Mouse (Mus musculus): ENCODE data around the gene Pam16. TPM values are rescaled to one million over a fixed set of nuclear protein-coding genes. Genes with fewer than 3 reads are reported as not detected.

Gene Pam16
- polyA plus RNA-seq, 1 experiment = 94.8 TPM

GRCm38 (mm10) chr16:4661605-4662004 is 36.8 kb upstream of the Pam16 start:
- Histone ChIP-seq H3K79me2 (ENCODE audit: control insufficient read depth, insufficient read depth) (no peaks in the 10 kb centered on the region), H3ac (ENCODE audit: control insufficient read depth, insufficient read length, low read depth) (no peak overlapping the region), H3K79me3 (ENCODE audit: low read depth) (no peaks in the 10 kb centered on the region), H3K36me3 (ENCODE audit: control insufficient read depth, insufficient read depth) (peaks cover 9% of the 10 kb centered on the region), H3K27me3 (ENCODE audit: control insufficient read depth, insufficient read depth, insufficient read length) (no peaks in the 10 kb centered on the region), H3K4me3 (ENCODE audit: insufficient read depth, poor library complexity, severe bottlenecking) (no peak overlapping the region)
- TF ChIP-seq FOSL1 (IDR thresholded peaks at IDR 0.05; ENCODE audit: insufficient read depth, low read length, poor library complexity, severe bottlenecking) (no peak), CEBPB (IDR thresholded peaks at IDR 0.05; ENCODE audit: low read depth) (no peak), USF1 (IDR thresholded peaks at IDR 0.05; ENCODE audit: low read depth) (no peak), MAX (IDR thresholded peaks at IDR 0.05) (no peak), MYOG (IDR thresholded peaks at IDR 0.05; ENCODE audit: control insufficient read depth, extremely low read depth, insufficient read length) (no peak)

DNA sequence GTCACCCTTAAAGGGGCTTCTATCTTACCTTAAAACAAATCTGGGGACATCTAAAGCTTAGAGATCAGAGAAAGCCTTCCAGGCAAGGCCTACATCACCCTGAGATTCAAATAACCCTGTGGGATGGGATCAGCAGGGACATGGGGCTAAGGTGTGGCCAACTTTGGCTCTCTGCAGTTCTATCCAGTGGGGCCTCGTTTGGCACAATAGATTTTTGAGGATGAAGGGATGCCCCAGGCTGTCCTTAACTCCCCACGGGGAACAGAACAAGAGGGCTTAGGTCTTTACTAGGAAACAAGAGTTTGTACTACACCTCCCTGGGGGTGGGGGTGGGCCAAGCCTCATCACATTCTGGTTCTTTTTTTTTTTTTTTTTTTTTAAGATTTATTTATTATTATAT is 34.5 kb upstream of the Pam16 start:
- Histone ChIP-seq H3K79me2 (ENCODE audit: control insufficient read depth, insufficient read depth) (no peaks in the 10 kb centered on the region), H3ac (ENCODE audit: control insufficient read depth, insufficient read length, low read depth) (no peak overlapping the region), H3K36me3 (ENCODE audit: control insufficient read depth, insufficient read depth) (peaks cover 6% of the 10 kb centered on the region), H3K4me3 (ENCODE audit: insufficient read depth, poor library complexity, severe bottlenecking) (no peak overlapping the region), H3K27me3 (ENCODE audit: control insufficient read depth, insufficient read depth, insufficient read length) (no peaks in the 10 kb centered on the region), H3K79me3 (ENCODE audit: low read depth) (peaks cover 2% of the 10 kb centered on the region)
- TF ChIP-seq MAX (IDR thresholded peaks at IDR 0.05) (no peak), FOSL1 (IDR thresholded peaks at IDR 0.05; ENCODE audit: insufficient read depth, low read length, poor library complexity, severe bottlenecking) (no peak), CTCF (IDR thresholded peaks at IDR 0.05; ENCODE audit: control insufficient read depth, insufficient read depth, insufficient read length) (no peak), MYOG (IDR thresholded peaks at IDR 0.05; ENCODE audit: control insufficient read depth, extremely low read depth, insufficient read length) (no peak), CEBPB (IDR thresholded peaks at IDR 0.05; ENCODE audit: low read depth) (no peak), USF1 (IDR thresholded peaks at IDR 0.05; ENCODE audit: low read depth) (no peak)

DNA sequence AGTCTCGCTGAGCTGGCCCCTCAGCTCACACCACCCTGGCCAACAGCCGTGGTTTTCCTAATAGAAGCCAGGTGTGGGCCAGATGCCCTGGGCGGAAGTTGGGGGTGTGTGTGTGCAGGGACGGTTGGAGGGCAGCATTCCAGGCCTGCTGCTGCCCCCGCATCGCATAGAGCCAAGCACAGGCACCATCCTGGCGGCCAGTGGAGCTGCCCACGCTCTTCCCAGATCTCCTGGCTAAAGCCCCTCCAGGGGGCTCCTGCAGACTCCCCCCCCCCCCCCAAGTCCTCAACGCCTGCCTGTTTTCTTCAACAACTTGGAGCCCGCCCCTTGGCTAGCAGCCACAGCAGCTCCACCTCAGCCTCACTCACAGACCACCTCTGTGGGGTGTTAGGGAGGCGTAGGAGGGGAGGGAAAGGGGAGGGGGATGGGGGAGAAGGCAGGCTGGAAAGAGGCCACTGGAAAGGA is 34.0 kb upstream of the Pam16 start:
- H3K79me3 ChIP-seq (ENCODE audit: low read depth) = peaks cover 2% of the 10 kb centered on the region
- H3K27me3 ChIP-seq (ENCODE audit: control insufficient read depth, insufficient read depth, insufficient read length) = no peaks in the 10 kb centered on the region
- peaks cover 11% of the 10 kb centered on the region for H3K36me3 ChIP-seq (ENCODE audit: control insufficient read depth, insufficient read depth)
- H3ac ChIP-seq (ENCODE audit: control insufficient read depth, insufficient read length, low read depth) = no peak overlapping the region
- no peaks in the 10 kb centered on the region for H3K79me2 ChIP-seq (ENCODE audit: control insufficient read depth, insufficient read depth)
- TF ChIP-seq CEBPB (IDR thresholded peaks at IDR 0.05; ENCODE audit: low read depth) (no peak), MYOG (IDR thresholded peaks at IDR 0.05; ENCODE audit: control insufficient read depth, extremely low read depth, insufficient read length) (no peak), USF1 (IDR thresholded peaks at IDR 0.05; ENCODE audit: low read depth) (no peak), FOSL1 (IDR thresholded peaks at IDR 0.05; ENCODE audit: insufficient read depth, low read length, poor library complexity, severe bottlenecking) (no peak)
- H3K4me3 ChIP-seq (ENCODE audit: insufficient read depth, poor library complexity, severe bottlenecking) = no peak overlapping the region

DNA sequence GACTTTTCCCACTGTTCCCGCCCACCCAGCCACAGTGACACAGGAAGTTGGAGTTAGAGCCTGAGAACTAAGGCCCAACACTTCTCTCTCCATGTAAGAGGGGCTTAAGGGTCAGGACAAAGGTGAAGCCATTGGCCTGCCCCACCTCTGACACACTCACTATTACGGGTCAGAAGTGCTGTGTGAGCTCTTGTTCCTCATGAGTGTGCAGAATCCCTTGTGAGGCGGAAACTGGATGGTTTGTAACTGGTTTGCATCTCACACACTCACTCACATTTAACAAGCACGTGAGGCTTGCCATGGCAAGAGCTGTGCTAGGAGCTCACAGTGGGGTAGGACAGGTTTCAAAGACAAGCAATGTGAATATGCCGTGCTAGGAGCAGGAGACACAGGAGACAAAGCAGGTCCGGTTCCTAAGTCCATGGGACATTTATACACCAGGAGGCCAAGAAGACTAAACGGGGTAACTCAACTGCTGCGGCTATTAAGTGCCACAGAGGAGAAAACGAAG is 31.8 kb upstream of the Pam16 start:
- H3K79me3 ChIP-seq (ENCODE audit: low read depth) = peaks cover 2% of the 10 kb centered on the region
- no peak for TF ChIP-seq MYOG (IDR thresholded peaks at IDR 0.05; ENCODE audit: control insufficient read depth, extremely low read depth, insufficient read length)
- no peak for TF ChIP-seq CEBPB (IDR thresholded peaks at IDR 0.05; ENCODE audit: low read depth)
- no peak for TF ChIP-seq MYOD1 (IDR thresholded peaks at IDR 0.05; ENCODE audit: control insufficient read depth, insufficient read length, low read depth)
- TF ChIP-seq CTCF (IDR thresholded peaks at IDR 0.05; ENCODE audit: control insufficient read depth, insufficient read depth, insufficient read length) = no peak
- no peak for TF ChIP-seq USF1 (IDR thresholded peaks at IDR 0.05; ENCODE audit: low read depth)
- TF ChIP-seq FOSL1 (IDR thresholded peaks at IDR 0.05; ENCODE audit: insufficient read depth, low read length, poor library complexity, severe bottlenecking) = no peak
- no peak for TF ChIP-seq MAX (IDR thresholded peaks at IDR 0.05)
- peaks cover 12% of the 10 kb centered on the region for H3K79me2 ChIP-seq (ENCODE audit: control insufficient read depth, insufficient read depth)
- no peaks in the 10 kb centered on the region for H3K27me3 ChIP-seq (ENCODE audit: control insufficient read depth, insufficient read depth, insufficient read length)
- peaks cover 28% of the 10 kb centered on the region for H3K36me3 ChIP-seq (ENCODE audit: control insufficient read depth, insufficient read depth)
- no peak overlapping the region for H3K4me3 ChIP-seq (ENCODE audit: insufficient read depth, poor library complexity, severe bottlenecking)
- H3ac ChIP-seq (ENCODE audit: control insufficient read depth, insufficient read length, low read depth) = no peak overlapping the region

- peaks cover 7% of the 10 kb centered on the region for H3K79me3 ChIP-seq (ENCODE audit: low read depth)
- H3K27me3 ChIP-seq (ENCODE audit: control insufficient read depth, insufficient read depth, insufficient read length) = no peaks in the 10 kb centered on the region
- H3ac ChIP-seq (ENCODE audit: control insufficient read depth, insufficient read length, low read depth) = no peak overlapping the region
- peaks cover 35% of the 10 kb centered on the region for H3K36me3 ChIP-seq (ENCODE audit: control insufficient read depth, insufficient read depth)
- peaks cover 19% of the 10 kb centered on the region for H3K79me2 ChIP-seq (ENCODE audit: control insufficient read depth, insufficient read depth)
- no peak overlapping the region for H3K4me3 ChIP-seq (ENCODE audit: insufficient read depth, poor library complexity, severe bottlenecking)
- TF ChIP-seq FOSL1 (IDR thresholded peaks at IDR 0.05; ENCODE audit: insufficient read depth, low read length, poor library complexity, severe bottlenecking) (no peak), MYOG (IDR thresholded peaks at IDR 0.05; ENCODE audit: control insufficient read depth, extremely low read depth, insufficient read length) (no peak), CTCF (IDR thresholded peaks at IDR 0.05; ENCODE audit: control insufficient read depth, insufficient read depth, insufficient read length) (no peak), MYOD1 (IDR thresholded peaks at IDR 0.05; ENCODE audit: control insufficient read depth, insufficient read length, low read depth) (no peak), MAX (IDR thresholded peaks at IDR 0.05) (no peak), USF1 (IDR thresholded peaks at IDR 0.05; ENCODE audit: low read depth) (no peak), CEBPB (IDR thresholded peaks at IDR 0.05; ENCODE audit: low read depth) (no peak)
These were observed 31.2 kb upstream of the Pam16 start for GRCm38 (mm10) chr16:4655764-4656570.

All from C2C12 (cell line).